Mouse (Mus musculus) c-Kit-positive CD71-positive TER-119-negative erythroid progenitor cells, embryonic 14.5 days (primary cell): ENCODE results near the gene Ppm1g.

ENCODE experiments used
- DNase-seq: peaks from one replicate; pipeline ENCODE4 v3.0.0-alpha.2; 2013; ENCODE audit warnings: low read depth

Gene Ppm1g

GRCm38 (mm10) chr5:31192045-31192938 is 28.2 kb downstream of the Ppm1g start:
- DNase-seq = no peak

- no peak for DNase-seq
These were observed 30.3 kb downstream of the Ppm1g start for GRCm38 (mm10) chr5:31190201-31190600.

GRCm38 (mm10) chr5:31188223-31188840 is 32.2 kb downstream of the Ppm1g start:
- no peak for DNase-seq

GRCm38 (mm10) chr5:31183678-31184077 is 36.8 kb downstream of the Ppm1g start:
- DNase-seq = peak; percentile 63

DNA sequence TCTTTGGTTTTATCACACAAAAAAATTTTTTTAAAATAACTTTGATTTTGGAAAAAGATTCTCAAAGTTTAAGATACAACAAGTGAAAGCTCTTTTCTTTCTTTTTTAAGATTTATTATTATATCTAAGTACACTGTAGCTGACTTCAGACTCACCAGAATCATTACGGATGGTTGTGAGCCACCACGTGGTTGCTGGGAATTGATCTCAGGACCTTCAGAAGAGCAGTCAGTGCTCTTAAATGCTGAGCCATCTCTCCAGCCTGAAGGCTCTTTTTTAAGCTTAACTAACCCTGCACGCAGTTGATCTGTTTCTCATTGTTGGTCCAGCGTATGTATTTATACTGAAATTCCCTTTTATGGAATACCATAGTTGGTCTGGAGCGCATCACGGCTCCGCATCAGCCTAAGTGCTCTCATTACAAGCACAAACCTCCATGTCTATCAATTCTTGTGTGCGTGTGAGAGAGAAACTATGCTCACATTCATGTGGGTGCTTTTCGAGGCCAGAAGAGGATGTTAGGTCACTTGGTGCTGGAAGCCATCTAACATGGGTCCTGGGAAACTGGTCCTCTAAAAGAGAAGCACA is 39.2 kb downstream of the Ppm1g start:
- DNase-seq = no peak

DNA sequence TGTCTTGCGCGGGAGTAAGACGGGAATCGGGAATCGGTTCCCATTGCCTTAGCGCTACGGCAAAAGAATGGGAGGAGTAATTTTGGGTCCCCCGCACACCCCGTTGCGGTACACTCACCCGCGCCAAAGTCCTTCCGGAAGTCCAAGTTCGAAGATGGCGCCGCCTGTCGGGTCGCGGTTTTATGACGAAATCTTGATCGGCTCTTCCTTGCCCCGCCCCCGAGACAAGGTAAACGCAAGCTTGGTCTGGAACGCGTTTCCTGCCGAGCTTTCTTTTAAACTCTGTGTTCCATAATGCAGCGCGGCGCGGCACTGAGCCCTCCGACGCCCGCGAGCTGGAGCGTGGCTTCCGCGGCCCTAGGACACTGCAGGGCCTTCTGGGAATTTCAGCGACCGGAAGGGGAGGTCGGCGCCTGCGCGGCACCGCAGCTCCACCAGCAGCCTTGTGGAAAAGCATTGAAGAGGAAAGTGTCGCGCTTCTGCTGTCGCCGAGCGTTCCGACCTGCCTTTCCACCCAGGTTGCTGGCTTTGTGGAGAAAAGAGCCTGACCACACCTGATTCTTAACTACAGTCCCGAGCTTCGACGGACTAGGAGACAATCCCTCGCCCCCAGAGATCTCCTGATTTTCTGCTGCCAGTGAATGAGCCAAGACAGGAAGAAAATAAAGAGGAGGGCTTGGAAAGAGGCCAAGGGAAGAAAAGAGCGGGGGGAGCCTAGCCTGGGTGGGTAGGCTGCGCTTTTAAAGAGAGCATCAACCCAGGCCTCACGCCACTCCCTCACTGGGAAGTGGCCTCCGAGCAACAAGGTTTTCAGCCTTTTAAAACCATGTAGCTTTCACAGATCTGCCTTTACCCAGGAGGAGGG is 40.5 kb downstream of the Ppm1g start, which contains the start of the genes Gm29609 and Gtf3c2:
TSS of gene Gm29609 (minus strand) at position 146 of the 865 bp plus-strand sequence.
TSS of gene Gtf3c2 (minus strand) at position 379 of the 865 bp plus-strand sequence.
- peak; percentile 92 for DNase-seq

DNA sequence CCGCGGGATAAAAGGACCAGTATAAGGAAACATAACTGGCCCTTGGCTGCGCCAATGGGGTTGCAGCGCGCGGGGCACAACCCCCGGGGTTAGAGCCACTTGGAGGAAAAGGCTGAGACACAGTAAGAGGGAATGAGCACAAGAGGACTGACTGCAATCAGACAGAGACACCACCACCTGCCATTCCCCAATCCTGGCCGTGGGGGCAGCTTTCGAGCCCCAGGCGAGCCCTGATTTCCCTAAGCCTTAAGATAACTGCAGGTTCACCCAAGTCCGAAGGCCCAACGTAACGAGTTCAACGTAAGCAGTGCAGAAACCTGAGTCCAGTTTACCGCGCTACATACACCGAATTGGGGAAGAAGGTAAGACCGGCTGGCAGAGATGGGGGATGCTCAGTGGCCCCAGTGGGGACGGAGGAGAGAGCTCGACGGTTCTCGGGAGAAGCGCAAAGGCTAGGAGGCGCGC is 41.2 kb downstream of the Ppm1g start:
- DNase-seq = peak; percentile 61

GRCm38 (mm10) chr5:31168630-31169029 is 51.9 kb downstream of the Ppm1g start:
- DNase-seq = no peak

DNA sequence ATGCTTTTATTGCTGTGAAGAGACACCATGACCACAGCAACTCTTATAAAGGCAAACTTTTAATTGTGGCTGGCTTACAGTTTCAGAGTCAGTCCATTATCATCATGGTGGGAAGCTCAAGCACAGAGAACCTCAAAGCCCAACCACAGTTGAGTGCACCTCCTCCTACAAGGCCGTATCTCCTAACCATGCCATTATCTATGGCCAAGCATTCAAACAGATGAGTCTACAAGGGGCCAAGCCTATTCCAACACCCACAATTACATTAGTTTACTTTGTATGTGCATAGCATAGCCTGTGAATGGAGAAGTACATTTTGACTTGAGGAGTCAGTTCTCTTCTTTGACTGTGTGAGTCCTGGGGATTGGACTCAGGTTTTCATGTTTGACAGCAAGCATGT is 55.6 kb downstream of the Ppm1g start:
- no peak for DNase-seq

GRCm38 (mm10) chr5:31162462-31162861 is 58.0 kb downstream of the Ppm1g start:
- DNase-seq = no peak

DNA sequence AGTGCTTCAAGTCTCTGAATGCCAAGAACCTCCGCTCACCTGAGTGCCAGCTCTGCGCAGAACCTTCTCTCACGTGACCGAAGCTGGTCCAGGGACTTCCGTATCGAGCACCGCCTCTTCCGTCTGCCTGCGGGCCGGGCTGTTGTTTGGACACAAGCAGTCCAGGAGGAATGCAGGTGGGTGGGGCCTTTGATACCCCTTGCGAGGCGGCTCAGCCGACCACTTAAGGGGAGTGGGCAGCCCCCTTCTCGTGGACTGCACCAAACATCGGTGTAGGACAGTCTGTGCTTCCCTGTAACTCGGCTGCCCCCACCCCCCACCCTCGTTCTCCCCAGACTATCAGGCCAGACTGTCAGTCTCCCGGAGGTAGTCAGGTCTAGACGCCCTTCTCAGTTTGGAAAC is 66.3 kb downstream of the Ppm1g start, which contains the start of gene Mpv17:
TSS of gene Mpv17 (minus strand) at position 100 of the 402 bp plus-strand sequence.
- peak; percentile 67 for DNase-seq

DNA sequence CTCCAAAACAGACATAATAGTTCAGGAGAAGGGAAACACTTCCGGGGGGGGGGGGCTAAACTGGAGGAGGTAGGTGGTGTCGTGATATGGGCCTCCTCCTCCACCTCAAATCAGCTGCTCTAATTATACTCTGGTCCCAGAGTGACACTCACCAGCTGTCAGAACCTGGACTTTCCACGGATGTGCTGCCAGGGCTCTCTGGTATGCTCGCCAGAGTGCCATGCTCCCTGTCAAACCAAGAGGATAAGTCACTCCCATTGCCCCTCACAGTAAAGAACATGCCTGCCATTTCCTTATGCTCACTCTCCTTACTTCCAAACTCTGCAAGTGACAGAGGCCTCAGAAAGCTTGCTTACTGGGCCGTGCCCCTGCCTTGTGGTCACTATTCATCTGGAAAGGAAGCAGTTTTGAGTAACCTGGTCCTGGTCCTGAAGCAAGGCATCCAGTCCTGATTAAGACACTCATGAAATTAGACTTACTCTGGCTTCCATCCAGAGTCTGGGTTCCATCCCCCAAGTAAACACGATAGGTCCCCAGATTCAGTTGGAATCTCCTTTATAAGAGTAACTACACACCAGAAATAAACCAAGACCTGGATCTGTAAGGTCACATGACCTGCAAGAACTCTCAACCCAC is 66.9 kb downstream of the Ppm1g start:
- no peak for DNase-seq
